In the genomic region with DNA sequence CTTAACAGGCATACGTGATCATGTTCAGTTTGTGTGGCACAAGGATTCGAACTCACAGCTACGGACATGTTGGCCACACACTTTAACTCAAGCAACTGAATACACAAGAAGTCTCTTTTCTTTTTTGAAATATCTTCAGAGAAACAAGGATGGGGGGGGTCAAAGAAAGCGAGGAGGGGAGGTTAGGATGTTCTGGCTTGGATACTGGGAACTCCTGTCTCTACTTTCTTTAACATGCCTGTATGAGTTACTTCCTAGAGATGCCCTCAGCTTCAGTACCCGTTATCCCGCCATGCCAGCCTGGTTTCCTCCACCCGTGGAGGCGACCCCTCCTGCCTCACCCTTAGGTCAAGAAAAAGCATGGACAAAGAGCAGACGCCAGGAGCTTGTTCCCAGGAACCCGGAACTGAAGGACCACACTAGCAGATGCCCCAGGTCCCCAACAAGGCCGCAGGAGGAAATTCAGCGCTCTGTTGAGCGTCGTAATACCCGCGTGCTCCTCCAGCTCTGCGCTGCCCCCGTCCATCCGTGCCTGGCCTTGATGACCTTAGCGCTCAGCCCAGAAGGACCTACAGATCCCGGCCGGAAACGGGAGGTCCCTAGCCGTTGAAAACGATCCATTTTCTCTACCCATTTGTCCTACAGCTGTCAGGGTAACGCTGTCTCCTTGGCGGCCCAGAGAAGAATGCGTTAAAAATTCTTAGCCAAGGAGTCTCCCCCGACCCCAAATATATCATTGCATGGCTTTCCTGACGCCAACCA, we compare ENCODE assay signal across 19 mouse cellular contexts. TPM values are rescaled to one million over a fixed set of nuclear protein-coding genes. Genes with fewer than 3 reads are reported as not detected.
DNase-seq lines count a peak whose midpoint lies in the region; ATAC-seq and TF ChIP-seq lines count a peak whose summit lies in the region.
"Had no signal": no experiment of that assay in that cellular context is flagged by ENCODE, and none has a peak within 500 bp of the region (broad histone marks: within the 10 kb centered on the region; RNA-seq: fewer than 3 reads in every experiment).

No protein-coding gene starts in this region.

- 4% methylated on average over 30 of the region's 30 CpGs for WGBS in heart, embryonic 11.5 days (ENCODE audit: insufficient replicate concordance)
- 13% methylated on average over 30 of the region's 30 CpGs for WGBS in embryonic facial prominence, embryonic 13.5 days
- 3% methylated on average over 30 of the region's 30 CpGs for WGBS in neural tube, embryonic 11.5 days

- H3K9me3 ChIP-seq in heart, embryonic 11.5 days (replicated peaks; ENCODE audit: control insufficient read depth, low read length): no peaks in the 10 kb centered on the region
- no peaks in the 10 kb centered on the region; the same call in 1 of the 2 replicates for H3K9me3 ChIP-seq in E14TG2a.4 (ENCODE audit: low read length)
- H3K9me3 ChIP-seq in embryonic facial prominence, embryonic 13.5 days: no peaks in the 10 kb centered on the region
- no peaks in the 10 kb centered on the region for H3K9me3 ChIP-seq in neural tube, embryonic 11.5 days (ENCODE audit: control insufficient read depth, low read length)
- H3K9me3 ChIP-seq: hindbrain, embryonic 15.5 days had no signal

- no peaks in the 10 kb centered on the region for H3K36me3 ChIP-seq in heart, embryonic 11.5 days (ENCODE audit: control insufficient read depth, insufficient read depth, low read length)
- no peaks in the 10 kb centered on the region for H3K36me3 ChIP-seq in E14TG2a.4 (ENCODE audit: insufficient read depth, low read length)
- no peaks in the 10 kb centered on the region for H3K36me3 ChIP-seq in embryonic facial prominence, embryonic 13.5 days
- H3K36me3 ChIP-seq in neural tube, embryonic 11.5 days (ENCODE audit: control insufficient read depth, insufficient read depth, low read length): no peaks in the 10 kb centered on the region
- H3K36me3 ChIP-seq: hindbrain, embryonic 15.5 days had no signal

- H3K4me2 ChIP-seq in heart, embryonic 11.5 days: peak overlapping the region; percentile 14; the same call in 1 of the 2 replicates
- peak overlapping the region; percentile 67; the same call in 1 of the 2 replicates for H3K4me2 ChIP-seq in embryonic facial prominence, embryonic 13.5 days
- peak overlapping the region; percentile 30 for H3K4me2 ChIP-seq in neural tube, embryonic 11.5 days (ENCODE audit: low read depth)

- no peak for ATAC-seq in heart, embryonic 11.5 days (replicated peaks; ENCODE audit: insufficient number of reproducible peaks, low FRiP score, low TSS enrichment)
- ATAC-seq in embryonic facial prominence, embryonic 13.5 days (ENCODE audit: insufficient number of reproducible peaks, insufficient read depth, low FRiP score, low TSS enrichment, low read depth): no peak
- no peak for ATAC-seq in neural tube, embryonic 11.5 days (ENCODE audit: insufficient read depth, low FRiP score, low TSS enrichment)
- ATAC-seq: forebrain, embryonic 14.5 days; Patski had no signal

- no peak for DNase-seq in heart, postnatal 36 days
- no peak for DNase-seq in neural tube, embryonic 11.5 days (ENCODE audit: low spot score)
- no peak for DNase-seq in adrenal gland, adult 2 months
- DNase-seq in lung, postnatal 14 days: no peak
- DNase-seq: adrenal gland, postnatal 36 days; cerebellum, adult 2 months; kidney, adult 18-20 months; lung, adult 18-20 months; lung, postnatal 4 days; right cerebral cortex, adult 18-20 months; thymus, postnatal 36 days had no signal

- H3K27ac ChIP-seq in heart, embryonic 11.5 days (ENCODE audit: low read depth, low read length): no peak overlapping the region
- no peak overlapping the region for H3K27ac ChIP-seq in embryonic facial prominence, embryonic 13.5 days
- H3K27ac ChIP-seq in neural tube, embryonic 11.5 days (ENCODE audit: low read depth, low read length): peak overlapping the region; percentile 60
- H3K27ac ChIP-seq: hindbrain, embryonic 15.5 days had no signal

- no peak overlapping the region for H3K4me3 ChIP-seq in heart, embryonic 11.5 days (ENCODE audit: low read depth, low read length)
- H3K4me3 ChIP-seq in E14TG2a.4 (replicated peaks; ENCODE audit: low read length): peak overlapping the region; percentile 23; the same call in 1 of the 2 replicates
- no peak overlapping the region for H3K4me3 ChIP-seq in embryonic facial prominence, embryonic 13.5 days
- H3K4me3 ChIP-seq in neural tube, embryonic 11.5 days (ENCODE audit: low read depth, low read length): no peak overlapping the region
- H3K4me3 ChIP-seq: hindbrain, embryonic 15.5 days had no signal

- intact Hi-C loops in heart, postnatal 36 days (cut with DNase I): no loop called here

- peaks cover 79% of the 10 kb centered on the region for H3K27me3 ChIP-seq in heart, embryonic 11.5 days (ENCODE audit: control insufficient read depth, insufficient read depth, low read length)
- peaks cover 87% of the 10 kb centered on the region for H3K27me3 ChIP-seq in E14TG2a.4 (ENCODE audit: insufficient read depth, low read length)
- H3K27me3 ChIP-seq in embryonic facial prominence, embryonic 13.5 days: peaks cover 80% of the 10 kb centered on the region
- peaks cover 72% of the 10 kb centered on the region for H3K27me3 ChIP-seq in neural tube, embryonic 11.5 days (ENCODE audit: control insufficient read depth, insufficient read depth, low read length)
- H3K27me3 ChIP-seq: Patski had no signal

- no peaks in the 10 kb centered on the region for H3K4me1 ChIP-seq in heart, embryonic 11.5 days (ENCODE audit: control insufficient read depth, insufficient read depth, low read length)
- H3K4me1 ChIP-seq in E14TG2a.4 (replicated peaks; ENCODE audit: low read depth, low read length): peaks cover 60% of the 10 kb centered on the region
- H3K4me1 ChIP-seq in embryonic facial prominence, embryonic 13.5 days: peaks cover 46% of the 10 kb centered on the region
- H3K4me1 ChIP-seq in neural tube, embryonic 11.5 days (ENCODE audit: control insufficient read depth, insufficient read depth, low read length): peaks cover 10% of the 10 kb centered on the region; the same call in 1 of the 2 replicates

- TF ChIP-seq CTCF in E14TG2a.4 (conservative IDR thresholded peaks at IDR 0.05; ENCODE audit: low read length): no peak

- H3K9ac ChIP-seq in heart, embryonic 11.5 days (ENCODE audit: low read depth, low read length): no peak overlapping the region
- no peak overlapping the region for H3K9ac ChIP-seq in embryonic facial prominence, embryonic 13.5 days
- H3K9ac ChIP-seq in neural tube, embryonic 11.5 days (ENCODE audit: low read length): no peak overlapping the region
- H3K9ac ChIP-seq: hindbrain, embryonic 15.5 days had no signal

RNA-seq across cellular contexts. Expression of a gene that starts 35.6 kb away (rescaled TPM):
- 0.14 and 0.39 TPM in 2 replicates for polyA plus RNA-seq in heart, embryonic 11.5 days (2014; fragmentation: Nextera tagmentation; extraction: Ambion mirVana)
- under 1 TPM; 0.11 to 0.36 TPM for total RNA-seq in heart, postnatal 36 days (2021)
- 17.5 and 20.5 TPM in 2 replicates for polyA plus RNA-seq in embryonic facial prominence, embryonic 13.5 days (2015; fragmentation: Nextera tagmentation; extraction: Ambion mirVana)
- polyA plus RNA-seq in neural tube, embryonic 11.5 days (2014; fragmentation: Nextera tagmentation; extraction: Ambion mirVana): 12.9 and 13.7 TPM in 2 replicates
- under 1 TPM; 0.09 to 0.14 TPM for total RNA-seq in adrenal gland, adult 2 months (2021)
- polyA plus RNA-seq in adrenal gland, adult 2 months (2012; rRNA removed): 0.09 and 0.16 TPM in 2 replicates
- total RNA-seq: granulocyte monocyte progenitor cell, adult 5-6 weeks; liver, adult 2 months had no signal

Comparison
In these comparisons a context has a peak if more than half of its experiments do, and no peak if none do; other contexts are left out.
1. H3K4me2 ChIP-seq: peak in every context shown above with its lines; median percentile 67 in embryonic facial prominence, embryonic 13.5 days; 30 in neural tube, embryonic 11.5 days; 14 in heart, embryonic 11.5 days.
2. RNA of a gene that starts 35.6 kb away (polyA plus RNA-seq): 17.5 to 20.5 TPM in embryonic facial prominence, embryonic 13.5 days and 12.9 to 13.7 TPM in neural tube, embryonic 11.5 days; 0.14 to 0.39 TPM in heart, embryonic 11.5 days and 0.09 to 0.16 TPM in adrenal gland, adult 2 months; every median in the first group is over 10 times any median in the second.